Mouse (Mus musculus): ENCODE results near the gene Mroh2a. TPM values are rescaled to one million over a fixed set of nuclear protein-coding genes. Genes with fewer than 3 reads are reported as not detected.

Gene Mroh2a
- polyA plus RNA-seq, 1 experiment from 2014 or later: 1.7 TPM

GRCm38 (mm10) chr1:88215466-88216380 lies 11.1 kb upstream of the Mroh2a start:
- Histone ChIP-seq H3K36me3 (ENCODE audit: control insufficient read depth, insufficient read depth, low read length) (no peaks in the 10 kb centered on the region), H3K4me1 (replicated peaks; ENCODE audit: control insufficient read depth, insufficient read depth, low read length) (no peaks in the 10 kb centered on the region), H3K4me3 (ENCODE audit: low read depth, low read length) (no peak overlapping the region), H3K9ac (ENCODE audit: low read depth, low read length) (no peak overlapping the region), H3K9me3 (ENCODE audit: control insufficient read depth, low read length) (peaks cover 60% of the 10 kb centered on the region), H3K4me2 (replicated peaks; ENCODE audit: low read depth, low read length) (no peak overlapping the region), H3K27ac (ENCODE audit: low read depth, low read length) (no peak overlapping the region), H3K27me3 (ENCODE audit: control insufficient read depth, insufficient read depth, low read length) (no peaks in the 10 kb centered on the region)
- peak; percentile 7 for DNase-seq (ENCODE audit: low spot score)
- WGBS: 71% methylated on average over 10 of the region's 10 CpGs
- ATAC-seq (ENCODE audit: low FRiP score): 0 out of 2 replicates have a peak, but pooled peaks have one; percentile 0

- peaks cover 57% of the 10 kb centered on the region for H3K9me3 ChIP-seq (ENCODE audit: control insufficient read depth, low read length)
- WGBS: 56% methylated on average over 2 of the region's 2 CpGs
- H3K4me1 ChIP-seq (replicated peaks; ENCODE audit: control insufficient read depth, insufficient read depth, low read length): no peaks in the 10 kb centered on the region
- ATAC-seq (ENCODE audit: low FRiP score) (no peak), DNase-seq (ENCODE audit: low spot score) (peak; percentile 2)
- H3K4me2 ChIP-seq (replicated peaks; ENCODE audit: low read depth, low read length): no peak overlapping the region
- H3K36me3 ChIP-seq (ENCODE audit: control insufficient read depth, insufficient read depth, low read length): no peaks in the 10 kb centered on the region
- no peaks in the 10 kb centered on the region for H3K27me3 ChIP-seq (ENCODE audit: control insufficient read depth, insufficient read depth, low read length)
- H3K27ac ChIP-seq (ENCODE audit: low read depth, low read length): no peak overlapping the region
- H3K9ac ChIP-seq (ENCODE audit: low read depth, low read length): no peak overlapping the region
- no peak overlapping the region for H3K4me3 ChIP-seq (ENCODE audit: low read depth, low read length)
These were observed 10.2 kb upstream of the Mroh2a start for GRCm38 (mm10) chr1:88216551-88216950.

- ATAC-seq (ENCODE audit: low FRiP score) (no peak), DNase-seq (ENCODE audit: low spot score) (peak; percentile 2)
- Histone ChIP-seq H3K9me3 (ENCODE audit: control insufficient read depth, low read length) (peaks cover 53% of the 10 kb centered on the region), H3K4me1 (replicated peaks; ENCODE audit: control insufficient read depth, insufficient read depth, low read length) (no peaks in the 10 kb centered on the region), H3K4me2 (replicated peaks; ENCODE audit: low read depth, low read length) (no peak overlapping the region), H3K36me3 (ENCODE audit: control insufficient read depth, insufficient read depth, low read length) (no peaks in the 10 kb centered on the region), H3K9ac (ENCODE audit: low read depth, low read length) (no peak overlapping the region), H3K4me3 (ENCODE audit: low read depth, low read length) (no peak overlapping the region), H3K27ac (ENCODE audit: low read depth, low read length) (no peak overlapping the region), H3K27me3 (ENCODE audit: control insufficient read depth, insufficient read depth, low read length) (no peaks in the 10 kb centered on the region)
- WGBS: 67% methylated on average over 2 of the region's 2 CpGs
These were observed 9.6 kb upstream of the Mroh2a start for GRCm38 (mm10) chr1:88217144-88217543.

GRCm38 (mm10) chr1:88217576-88217975 lies 9.2 kb upstream of the Mroh2a start:
- Histone ChIP-seq H3K9me3 (ENCODE audit: control insufficient read depth, low read length) (peaks cover 50% of the 10 kb centered on the region), H3K27ac (ENCODE audit: low read depth, low read length) (no peak overlapping the region), H3K4me1 (replicated peaks; ENCODE audit: control insufficient read depth, insufficient read depth, low read length) (no peaks in the 10 kb centered on the region), H3K4me2 (replicated peaks; ENCODE audit: low read depth, low read length) (no peak overlapping the region), H3K27me3 (ENCODE audit: control insufficient read depth, insufficient read depth, low read length) (no peaks in the 10 kb centered on the region), H3K4me3 (ENCODE audit: low read depth, low read length) (no peak overlapping the region), H3K36me3 (ENCODE audit: control insufficient read depth, insufficient read depth, low read length) (no peaks in the 10 kb centered on the region), H3K9ac (ENCODE audit: low read depth, low read length) (no peak overlapping the region)
- DNase-seq (ENCODE audit: low spot score) (peak; percentile 4), ATAC-seq (ENCODE audit: low FRiP score) (no peak)
- WGBS: 46% methylated on average over 3 of the region's 3 CpGs

GRCm38 (mm10) chr1:88218051-88218450 lies 8.7 kb upstream of the Mroh2a start:
- DNase-seq (ENCODE audit: low spot score): peak; percentile 4
- no peak overlapping the region for H3K4me2 ChIP-seq (replicated peaks; ENCODE audit: low read depth, low read length)
- no peaks in the 10 kb centered on the region for H3K4me1 ChIP-seq (replicated peaks; ENCODE audit: control insufficient read depth, insufficient read depth, low read length)
- no peak overlapping the region for H3K4me3 ChIP-seq (ENCODE audit: low read depth, low read length)
- ATAC-seq (ENCODE audit: low FRiP score): no peak
- no peak overlapping the region for H3K9ac ChIP-seq (ENCODE audit: low read depth, low read length)
- no peak overlapping the region for H3K27ac ChIP-seq (ENCODE audit: low read depth, low read length)
- WGBS: 75% methylated on average over 9 of the region's 9 CpGs
- H3K27me3 ChIP-seq (ENCODE audit: control insufficient read depth, insufficient read depth, low read length): no peaks in the 10 kb centered on the region
- no peaks in the 10 kb centered on the region for H3K36me3 ChIP-seq (ENCODE audit: control insufficient read depth, insufficient read depth, low read length)
- H3K9me3 ChIP-seq (ENCODE audit: control insufficient read depth, low read length): peaks cover 45% of the 10 kb centered on the region

GRCm38 (mm10) chr1:88218591-88218990 lies 8.2 kb upstream of the Mroh2a start:
- peak; percentile 1 for DNase-seq (ENCODE audit: low spot score)
- H3K4me2 ChIP-seq (replicated peaks; ENCODE audit: low read depth, low read length): no peak overlapping the region
- no peaks in the 10 kb centered on the region for H3K4me1 ChIP-seq (replicated peaks; ENCODE audit: control insufficient read depth, insufficient read depth, low read length)
- no peak overlapping the region for H3K27ac ChIP-seq (ENCODE audit: low read depth, low read length)
- H3K27me3 ChIP-seq (ENCODE audit: control insufficient read depth, insufficient read depth, low read length): no peaks in the 10 kb centered on the region
- WGBS: 51% methylated on average over 4 of the region's 4 CpGs
- ATAC-seq (ENCODE audit: low FRiP score): no peak
- H3K9me3 ChIP-seq (ENCODE audit: control insufficient read depth, low read length): peaks cover 40% of the 10 kb centered on the region
- no peak overlapping the region for H3K4me3 ChIP-seq (ENCODE audit: low read depth, low read length)
- no peak overlapping the region for H3K9ac ChIP-seq (ENCODE audit: low read depth, low read length)
- H3K36me3 ChIP-seq (ENCODE audit: control insufficient read depth, insufficient read depth, low read length): no peaks in the 10 kb centered on the region

- WGBS: 17% methylated on average over 1 of the region's 1 CpGs
- Histone ChIP-seq H3K9ac (ENCODE audit: low read depth, low read length) (no peak overlapping the region), H3K27me3 (ENCODE audit: control insufficient read depth, insufficient read depth, low read length) (no peaks in the 10 kb centered on the region), H3K27ac (ENCODE audit: low read depth, low read length) (no peak overlapping the region), H3K4me3 (ENCODE audit: low read depth, low read length) (no peak overlapping the region), H3K4me2 (replicated peaks; ENCODE audit: low read depth, low read length) (no peak overlapping the region), H3K4me1 (replicated peaks; ENCODE audit: control insufficient read depth, insufficient read depth, low read length) (no peaks in the 10 kb centered on the region), H3K36me3 (ENCODE audit: control insufficient read depth, insufficient read depth, low read length) (no peaks in the 10 kb centered on the region), H3K9me3 (ENCODE audit: control insufficient read depth, low read length) (peaks cover 35% of the 10 kb centered on the region)
- DNase-seq (ENCODE audit: low spot score) (no peak), ATAC-seq (ENCODE audit: low FRiP score) (no peak)
These were observed 7.7 kb upstream of the Mroh2a start for GRCm38 (mm10) chr1:88219054-88219453.

GRCm38 (mm10) chr1:88220336-88220735 lies 6.5 kb upstream of the Mroh2a start:
- no peaks in the 10 kb centered on the region for H3K36me3 ChIP-seq (ENCODE audit: control insufficient read depth, insufficient read depth, low read length)
- ATAC-seq (ENCODE audit: low FRiP score): no peak
- no peak for DNase-seq (ENCODE audit: low spot score)
- no peak overlapping the region for H3K4me3 ChIP-seq (ENCODE audit: low read depth, low read length)
- no peaks in the 10 kb centered on the region for H3K4me1 ChIP-seq (replicated peaks; ENCODE audit: control insufficient read depth, insufficient read depth, low read length)
- no peaks in the 10 kb centered on the region for H3K27me3 ChIP-seq (ENCODE audit: control insufficient read depth, insufficient read depth, low read length)
- H3K4me2 ChIP-seq (replicated peaks; ENCODE audit: low read depth, low read length): no peak overlapping the region
- no peak overlapping the region for H3K9ac ChIP-seq (ENCODE audit: low read depth, low read length)
- H3K9me3 ChIP-seq (ENCODE audit: control insufficient read depth, low read length): peaks cover 26% of the 10 kb centered on the region
- no peak overlapping the region for H3K27ac ChIP-seq (ENCODE audit: low read depth, low read length)

DNA sequence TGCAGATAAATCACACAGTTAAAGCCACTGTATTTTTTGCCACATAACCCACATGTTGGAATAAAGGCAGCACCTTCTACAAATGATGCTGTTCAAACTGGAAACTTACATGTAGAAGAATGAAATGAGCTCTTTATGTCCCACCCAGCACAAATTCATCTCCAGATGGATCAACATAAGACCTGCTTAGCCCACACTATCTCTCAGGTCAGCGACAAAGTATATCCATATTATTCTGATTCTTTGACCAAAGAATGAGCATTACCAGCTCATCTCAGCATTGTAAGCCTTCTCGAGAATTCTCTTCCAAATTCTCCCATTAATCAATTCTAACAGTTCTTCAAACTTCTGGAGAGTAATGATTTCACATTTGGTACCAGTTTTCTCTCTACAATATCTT lies 4.6 kb upstream of the Mroh2a start:
- ATAC-seq (ENCODE audit: low FRiP score) (no peak), DNase-seq (ENCODE audit: low spot score) (no peak)
- Histone ChIP-seq H3K9ac (ENCODE audit: low read depth, low read length) (no peak overlapping the region), H3K27me3 (ENCODE audit: control insufficient read depth, insufficient read depth, low read length) (no peaks in the 10 kb centered on the region), H3K4me1 (replicated peaks; ENCODE audit: control insufficient read depth, insufficient read depth, low read length) (no peaks in the 10 kb centered on the region), H3K9me3 (ENCODE audit: control insufficient read depth, low read length) (peaks cover 28% of the 10 kb centered on the region), H3K4me2 (replicated peaks; ENCODE audit: low read depth, low read length) (no peak overlapping the region), H3K36me3 (ENCODE audit: control insufficient read depth, insufficient read depth, low read length) (no peaks in the 10 kb centered on the region), H3K27ac (ENCODE audit: low read depth, low read length) (no peak overlapping the region), H3K4me3 (ENCODE audit: low read depth, low read length) (no peak overlapping the region)
- WGBS: 51% methylated on average over 2 of the region's 2 CpGs

Measured in hindbrain, embryonic 11.5 days (tissue).